In the genomic region with DNA sequence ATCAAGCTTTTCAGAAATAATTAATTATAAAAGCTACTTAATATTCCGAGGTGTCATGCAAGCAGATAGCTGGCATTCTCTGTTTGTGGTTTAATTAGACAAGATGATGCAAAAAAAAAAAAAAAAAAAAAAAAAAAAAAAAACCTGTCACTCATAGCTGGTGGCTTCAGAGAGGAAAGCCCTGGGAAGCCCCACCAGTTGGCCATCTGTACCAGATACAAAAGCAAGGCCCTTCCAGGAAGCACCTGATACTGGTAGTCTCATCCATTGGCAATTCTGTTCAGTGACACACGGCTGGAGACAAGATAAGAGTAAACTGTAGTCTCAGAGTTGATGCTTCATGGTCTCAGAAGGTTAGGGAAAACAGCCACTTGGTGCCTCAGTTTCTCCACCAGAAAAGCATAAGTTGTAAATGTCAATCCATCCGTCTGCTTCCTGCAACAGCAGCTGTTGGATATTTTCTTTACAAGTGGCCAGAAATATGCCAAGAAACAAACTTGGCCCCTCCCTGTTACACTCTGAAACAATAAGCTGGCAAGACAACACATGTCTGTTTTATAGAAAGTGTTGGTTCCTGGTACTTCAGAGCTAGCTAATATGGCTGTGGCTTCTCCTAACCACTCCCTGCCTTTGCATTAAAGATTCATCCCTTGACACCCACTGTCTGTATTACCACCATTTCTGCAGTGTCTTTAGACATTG, we compare ENCODE assay signal across 24 mouse cellular contexts. TPM values are rescaled to one million over a fixed set of nuclear protein-coding genes. Genes with fewer than 3 reads are reported as not detected.
A peak's percentile ranks its signal among the peaks of the same experiment; 100 is the strongest.
DNase-seq lines count a peak whose midpoint lies in the region; ATAC-seq and TF ChIP-seq lines count a peak whose summit lies in the region.
"Had no signal": no experiment of that assay in that cellular context is flagged by ENCODE, and none has a peak within 500 bp of the region (broad histone marks: within the 10 kb centered on the region; RNA-seq: fewer than 3 reads in every experiment).

No protein-coding gene starts in this region.

- no peak overlapping the region for H3K4me2 ChIP-seq in forebrain, embryonic 11.5 days (ENCODE audit: low read depth, low read length, severe bottlenecking)
- no peak overlapping the region for H3K4me2 ChIP-seq in midbrain, embryonic 13.5 days (replicated peaks)
- 0 out of 2 replicates have a peak overlapping the region, but pooled peaks have one; percentile 33 for H3K4me2 ChIP-seq in forebrain, embryonic 13.5 days
- H3K4me2 ChIP-seq in hindbrain, postnatal 0 days (ENCODE audit: low read depth, low read length), result no peak overlapping the region
- no peak overlapping the region for H3K4me2 ChIP-seq in heart, embryonic 12.5 days
- H3K4me2 ChIP-seq: embryonic facial prominence, embryonic 12.5 days; liver, embryonic 13.5 days had no signal

- no peaks in the 10 kb centered on the region for H3K36me3 ChIP-seq in forebrain, embryonic 11.5 days (ENCODE audit: control insufficient read depth, insufficient read depth, low read length)
- H3K36me3 ChIP-seq in forebrain, embryonic 10.5 days (replicated peaks), result no peaks in the 10 kb centered on the region
- H3K36me3 ChIP-seq in midbrain, embryonic 13.5 days, result no peaks in the 10 kb centered on the region
- no peaks in the 10 kb centered on the region for H3K36me3 ChIP-seq in midbrain, embryonic 10.5 days
- H3K36me3 ChIP-seq in forebrain, embryonic 13.5 days (ENCODE audit: poor library complexity, severe bottlenecking), result no peaks in the 10 kb centered on the region
- H3K36me3 ChIP-seq in hindbrain, postnatal 0 days (ENCODE audit: insufficient read depth, low read length), result no peaks in the 10 kb centered on the region
- H3K36me3 ChIP-seq in heart, embryonic 12.5 days, result no peaks in the 10 kb centered on the region
- H3K36me3 ChIP-seq: embryonic facial prominence, embryonic 12.5 days; liver, embryonic 13.5 days had no signal

- no peak overlapping the region for H3K9ac ChIP-seq in forebrain, embryonic 11.5 days (ENCODE audit: low read length)
- no peak overlapping the region for H3K9ac ChIP-seq in midbrain, embryonic 13.5 days (replicated peaks)
- H3K9ac ChIP-seq in forebrain, embryonic 13.5 days, result no peak overlapping the region
- H3K9ac ChIP-seq in hindbrain, postnatal 0 days (replicated peaks; ENCODE audit: low read length), result no peak overlapping the region
- H3K9ac ChIP-seq in heart, embryonic 12.5 days, result no peak overlapping the region
- H3K9ac ChIP-seq: embryonic facial prominence, embryonic 12.5 days; liver, embryonic 13.5 days had no signal

- H3K9me3 ChIP-seq in forebrain, embryonic 11.5 days (ENCODE audit: control insufficient read depth, low read length), result no peaks in the 10 kb centered on the region
- H3K9me3 ChIP-seq in forebrain, embryonic 10.5 days, result no peaks in the 10 kb centered on the region
- no peaks in the 10 kb centered on the region for H3K9me3 ChIP-seq in midbrain, embryonic 13.5 days
- no peaks in the 10 kb centered on the region for H3K9me3 ChIP-seq in midbrain, embryonic 10.5 days (replicated peaks)
- no peaks in the 10 kb centered on the region for H3K9me3 ChIP-seq in forebrain, embryonic 13.5 days (replicated peaks)
- H3K9me3 ChIP-seq in hindbrain, postnatal 0 days (ENCODE audit: low read length), result no peaks in the 10 kb centered on the region
- H3K9me3 ChIP-seq in heart, embryonic 12.5 days (replicated peaks), result no peaks in the 10 kb centered on the region
- H3K9me3 ChIP-seq: embryonic facial prominence, embryonic 12.5 days; liver, embryonic 13.5 days had no signal

- no peak overlapping the region for H3K27ac ChIP-seq in forebrain, embryonic 11.5 days (ENCODE audit: low read depth, low read length)
- H3K27ac ChIP-seq in forebrain, embryonic 10.5 days, result no peak overlapping the region
- H3K27ac ChIP-seq in midbrain, embryonic 13.5 days, result no peak overlapping the region
- H3K27ac ChIP-seq in midbrain, embryonic 10.5 days (replicated peaks), result no peak overlapping the region
- peak overlapping the region; percentile 11 for H3K27ac ChIP-seq in forebrain, embryonic 13.5 days
- no peak overlapping the region for H3K27ac ChIP-seq in hindbrain, postnatal 0 days
- no peak overlapping the region for H3K27ac ChIP-seq in heart, embryonic 12.5 days (ENCODE audit: poor library complexity, severe bottlenecking)
- H3K27ac ChIP-seq: embryonic facial prominence, embryonic 12.5 days; gastrocnemius, adult 2 months; layer of hippocampus, adult 2 months; liver, embryonic 13.5 days; stomach, postnatal 0 days had no signal

- H3K4me1 ChIP-seq in forebrain, embryonic 11.5 days (replicated peaks; ENCODE audit: control insufficient read depth, insufficient read depth, low read length), result peaks cover 12% of the 10 kb centered on the region; the same call in 1 of the 2 replicates
- H3K4me1 ChIP-seq in forebrain, embryonic 10.5 days, result peaks cover 22% of the 10 kb centered on the region
- peaks cover 18% of the 10 kb centered on the region for H3K4me1 ChIP-seq in midbrain, embryonic 13.5 days (replicated peaks)
- peaks cover 17% of the 10 kb centered on the region for H3K4me1 ChIP-seq in midbrain, embryonic 10.5 days
- H3K4me1 ChIP-seq in forebrain, embryonic 13.5 days, result peaks cover 22% of the 10 kb centered on the region
- peaks cover 7% of the 10 kb centered on the region; the same call in 1 of the 2 replicates for H3K4me1 ChIP-seq in hindbrain, postnatal 0 days (ENCODE audit: insufficient read depth, low read length)
- H3K4me1 ChIP-seq in heart, embryonic 12.5 days (replicated peaks), result peaks cover 10% of the 10 kb centered on the region
- H3K4me1 ChIP-seq: embryonic facial prominence, embryonic 12.5 days; liver, embryonic 13.5 days had no signal

- no peak for DNase-seq in forebrain, embryonic 11.5 days (ENCODE audit: low spot score)
- no peak for DNase-seq in forebrain, embryonic 10.5 days (ENCODE audit: extremely low spot score, low spot score)
- no peak for DNase-seq in midbrain, embryonic 10.5 days (ENCODE audit: low spot score)
- peak; percentile 44 for DNase-seq in hindbrain, postnatal 0 days (ENCODE audit: low spot score)
- DNase-seq in Muller cell, postnatal 12 days (ENCODE audit: inconsistent ontology term), result no peak
- DNase-seq: adrenal gland, postnatal 36 days; cerebellum, adult 18-20 months; cerebellum, postnatal 25 days; gastrocnemius, adult 2 months; kidney, postnatal 25 days; liver, embryonic 13.5 days; lung, adult 2 months; lung, postnatal 14 days; thymus, adult 2 months; thymus, postnatal 4 days had no signal

- no peak overlapping the region for H3K4me3 ChIP-seq in forebrain, embryonic 11.5 days (ENCODE audit: low read depth, low read length)
- H3K4me3 ChIP-seq in forebrain, embryonic 10.5 days, result no peak overlapping the region
- no peak overlapping the region for H3K4me3 ChIP-seq in midbrain, embryonic 13.5 days (replicated peaks)
- no peak overlapping the region for H3K4me3 ChIP-seq in midbrain, embryonic 10.5 days
- no peak overlapping the region for H3K4me3 ChIP-seq in forebrain, embryonic 13.5 days
- H3K4me3 ChIP-seq in hindbrain, postnatal 0 days (ENCODE audit: low read length), result no peak overlapping the region
- no peak overlapping the region for H3K4me3 ChIP-seq in heart, embryonic 12.5 days
- H3K4me3 ChIP-seq: embryonic facial prominence, embryonic 12.5 days; erythroblast, embryonic 14.5 days; gastrocnemius, adult 2 months; layer of hippocampus, adult 2 months; liver, embryonic 13.5 days had no signal

- WGBS in forebrain, embryonic 11.5 days, result 64% methylated on average over 3 of the region's 3 CpGs
- 77% methylated on average over 3 of the region's 3 CpGs for WGBS in forebrain, embryonic 10.5 days
- WGBS in midbrain, embryonic 13.5 days, result 63% methylated on average over 3 of the region's 3 CpGs
- 77% methylated on average over 3 of the region's 3 CpGs for WGBS in midbrain, embryonic 10.5 days
- WGBS in forebrain, embryonic 13.5 days, result 38% methylated on average over 3 of the region's 3 CpGs
- WGBS in hindbrain, postnatal 0 days, result 36% methylated on average over 3 of the region's 3 CpGs
- 69% methylated on average over 3 of the region's 3 CpGs for WGBS in heart, embryonic 12.5 days

- no peak for TF ChIP-seq CTCF in hindbrain, postnatal 0 days (IDR thresholded peaks at IDR 0.05; ENCODE audit: low read depth)

- H3K27me3 ChIP-seq in forebrain, embryonic 11.5 days (ENCODE audit: control insufficient read depth, insufficient read depth, low read length), result no peaks in the 10 kb centered on the region
- no peaks in the 10 kb centered on the region for H3K27me3 ChIP-seq in forebrain, embryonic 10.5 days (ENCODE audit: poor library complexity, severe bottlenecking)
- H3K27me3 ChIP-seq in midbrain, embryonic 13.5 days, result no peaks in the 10 kb centered on the region
- peaks cover 7% of the 10 kb centered on the region; the same call in 1 of the 2 replicates for H3K27me3 ChIP-seq in midbrain, embryonic 10.5 days (ENCODE audit: low read depth, poor library complexity, severe bottlenecking)
- no peaks in the 10 kb centered on the region for H3K27me3 ChIP-seq in forebrain, embryonic 13.5 days
- no peaks in the 10 kb centered on the region for H3K27me3 ChIP-seq in hindbrain, postnatal 0 days (ENCODE audit: insufficient read depth, low read length)
- no peaks in the 10 kb centered on the region for H3K27me3 ChIP-seq in heart, embryonic 12.5 days (replicated peaks)
- H3K27me3 ChIP-seq: embryonic facial prominence, embryonic 12.5 days; liver, embryonic 13.5 days had no signal

- peak; percentile 49 for ATAC-seq in forebrain, embryonic 11.5 days (replicated peaks; ENCODE audit: low FRiP score)
- peak; percentile 50; the same call in 1 of the 2 replicates for ATAC-seq in midbrain, embryonic 13.5 days
- peak; percentile 71 for ATAC-seq in forebrain, embryonic 13.5 days
- peak; percentile 69; the same call in 1 of the 2 replicates for ATAC-seq in hindbrain, postnatal 0 days
- no peak for ATAC-seq in heart, embryonic 12.5 days (ENCODE audit: insufficient number of reproducible peaks, low FRiP score)
- ATAC-seq: intestine, embryonic 16.5 days; Patski had no signal

RNA-seq across cellular contexts. Expression of gene Rasgef1b, which starts 59.0 kb away (rescaled TPM):
- 21.5 and 25.5 TPM in 2 replicates for polyA plus RNA-seq in forebrain, embryonic 11.5 days (2014; fragmentation: Nextera tagmentation; extraction: Ambion mirVana)
- 8.4 and 9.5 TPM in 2 replicates for polyA plus RNA-seq in forebrain, embryonic 10.5 days (2016; fragmentation: Nextera tagmentation; extraction: Ambion mirVana)
- 61.3 and 69.2 TPM in 2 replicates for polyA plus RNA-seq in midbrain, embryonic 13.5 days (2015; fragmentation: Nextera tagmentation; extraction: Ambion mirVana)
- polyA plus RNA-seq in midbrain, embryonic 10.5 days (2016; fragmentation: Nextera tagmentation; extraction: Ambion mirVana), result 9.0 and 15.4 TPM in 2 replicates
- 62.1 and 81.3 TPM in 2 replicates for polyA plus RNA-seq in forebrain, embryonic 13.5 days (2015; fragmentation: Nextera tagmentation; extraction: Ambion mirVana)
- total RNA-seq in hindbrain, postnatal 0 days (2014; rRNA removed), result 34.8 and 39.9 TPM in 2 replicates
- polyA plus RNA-seq in hindbrain, postnatal 0 days (2015; fragmentation: Nextera tagmentation; extraction: Ambion mirVana), result 31.1 and 32.0 TPM in 2 replicates
- polyA plus RNA-seq in heart, embryonic 12.5 days (2016; fragmentation: Nextera tagmentation; extraction: Ambion mirVana), result 44.7 and 49.6 TPM in 2 replicates
